Mouse (Mus musculus): ENCODE measurements around the gene Fgd5. TPM values are rescaled to one million over a fixed set of nuclear protein-coding genes. Genes with fewer than 3 reads are reported as not detected.
"Not testable (repeated sequence)": the region's sequence is repeated elsewhere in the genome, so short reads cannot be mapped to it uniquely, and the experiment has no call there.

The Fgd5 gene
- polyA plus RNA-seq, 1 experiment from 2014 or later = 10.0 TPM

GRCm38 (mm10) chr6:92067146-92067790 is 88.6 kb downstream of the Fgd5 start:
- H3K9me3 ChIP-seq (replicated peaks; ENCODE audit: control insufficient read depth, low read length, poor library complexity, severe bottlenecking) = no peaks in the 10 kb centered on the region
- ATAC-seq = peak; percentile 88
- WGBS = 35% methylated on average over 16 of the region's 16 CpGs
- H3K4me3 ChIP-seq (ENCODE audit: low read depth, low read length) = no peak overlapping the region
- H3K36me3 ChIP-seq (ENCODE audit: control insufficient read depth, insufficient read depth, low read length) = no peaks in the 10 kb centered on the region
- no peaks in the 10 kb centered on the region for H3K4me1 ChIP-seq (ENCODE audit: control insufficient read depth, insufficient read depth, low read length)
- no peak overlapping the region for H3K9ac ChIP-seq (ENCODE audit: low read depth, low read length)
- H3K4me2 ChIP-seq (ENCODE audit: low read length) = no peak overlapping the region
- no peaks in the 10 kb centered on the region for H3K27me3 ChIP-seq (ENCODE audit: control insufficient read depth, insufficient read depth, low read depth, low read length)
- no peak overlapping the region for H3K27ac ChIP-seq (ENCODE audit: low read length)

GRCm38 (mm10) chr6:92071121-92071839 is 92.6 kb downstream of the Fgd5 start:
- H3K4me1 ChIP-seq (ENCODE audit: control insufficient read depth, insufficient read depth, low read length) = no peaks in the 10 kb centered on the region
- H3K27me3 ChIP-seq (ENCODE audit: control insufficient read depth, insufficient read depth, low read depth, low read length) = no peaks in the 10 kb centered on the region
- H3K36me3 ChIP-seq (ENCODE audit: control insufficient read depth, insufficient read depth, low read length) = no peaks in the 10 kb centered on the region
- H3K4me3 ChIP-seq (ENCODE audit: low read depth, low read length) = no peak overlapping the region
- WGBS = 53% methylated on average over 15 of the region's 15 CpGs
- H3K4me2 ChIP-seq (ENCODE audit: low read length) = no peak overlapping the region
- H3K9ac ChIP-seq (ENCODE audit: low read depth, low read length) = no peak overlapping the region
- ATAC-seq = no peak
- H3K27ac ChIP-seq (ENCODE audit: low read length) = no peak overlapping the region
- H3K9me3 ChIP-seq (replicated peaks; ENCODE audit: control insufficient read depth, low read length, poor library complexity, severe bottlenecking) = no peaks in the 10 kb centered on the region

DNA sequence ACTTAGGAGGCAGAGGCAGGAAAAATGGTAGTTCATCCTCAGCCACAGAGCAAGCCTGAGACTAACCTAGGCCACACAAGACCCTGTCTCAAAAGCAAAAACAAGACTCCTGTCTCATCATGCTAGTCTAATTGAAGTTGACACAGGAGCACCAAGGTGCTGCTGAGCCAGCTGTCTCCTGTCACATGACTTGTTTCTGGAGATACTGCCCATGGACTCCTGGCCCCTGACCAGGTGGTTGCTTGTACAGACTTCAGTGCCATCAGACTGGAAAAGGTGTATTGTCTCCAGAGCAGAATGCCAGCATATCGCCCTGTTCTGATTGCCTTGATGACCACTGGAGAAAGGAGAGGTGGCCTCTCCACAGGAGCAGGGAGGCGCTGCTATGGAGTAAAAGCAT is 102.1 kb downstream of the Fgd5 start:
- 92% methylated on average over 2 of the region's 2 CpGs for WGBS
- no peak overlapping the region for H3K27ac ChIP-seq (ENCODE audit: low read length)
- ATAC-seq = no peak

DNA sequence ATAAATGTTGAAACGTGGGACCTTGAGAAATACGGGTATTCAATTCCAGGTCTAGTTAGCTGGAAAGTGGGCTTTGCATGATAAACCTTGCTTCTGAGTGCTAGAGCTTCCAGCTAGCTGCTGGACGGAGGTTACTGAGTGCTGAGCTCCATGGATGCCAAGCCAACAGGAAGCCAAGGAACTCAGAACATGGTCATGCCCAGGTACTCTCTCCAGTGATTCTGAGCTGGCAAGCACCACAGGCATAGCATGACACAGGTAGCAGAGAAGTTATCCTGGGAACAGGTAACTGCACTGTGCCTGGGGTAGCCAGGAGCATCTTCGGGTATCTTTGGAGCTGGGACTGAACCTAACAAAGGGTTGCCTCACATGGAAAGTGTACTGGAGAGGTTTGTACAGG is 104.1 kb downstream of the Fgd5 start:
- H3K9ac ChIP-seq (ENCODE audit: low read depth, low read length) = no peak overlapping the region
- no peak overlapping the region for H3K4me2 ChIP-seq (ENCODE audit: low read length)
- no peak overlapping the region for H3K4me3 ChIP-seq (ENCODE audit: low read depth, low read length)
- no peaks in the 10 kb centered on the region for H3K9me3 ChIP-seq (replicated peaks; ENCODE audit: control insufficient read depth, low read length, poor library complexity, severe bottlenecking)
- no peaks in the 10 kb centered on the region for H3K27me3 ChIP-seq (ENCODE audit: control insufficient read depth, insufficient read depth, low read depth, low read length)
- WGBS = 89% methylated on average over 4 of the region's 4 CpGs
- ATAC-seq = no peak
- no peak overlapping the region for H3K27ac ChIP-seq (ENCODE audit: low read length)
- no peaks in the 10 kb centered on the region for H3K4me1 ChIP-seq (ENCODE audit: control insufficient read depth, insufficient read depth, low read length)
- H3K36me3 ChIP-seq (ENCODE audit: control insufficient read depth, insufficient read depth, low read length) = no peaks in the 10 kb centered on the region

More for the DNA sequence above, 102.1 kb downstream of the Fgd5 start:
- Histone ChIP-seq H3K4me3 (ENCODE audit: low read depth, low read length) (no peak overlapping the region), H3K9me3 (replicated peaks; ENCODE audit: control insufficient read depth, low read length, poor library complexity, severe bottlenecking) (no peaks in the 10 kb centered on the region), H3K4me2 (ENCODE audit: low read length) (no peak overlapping the region), H3K4me1 (ENCODE audit: control insufficient read depth, insufficient read depth, low read length) (no peaks in the 10 kb centered on the region), H3K36me3 (ENCODE audit: control insufficient read depth, insufficient read depth, low read length) (no peaks in the 10 kb centered on the region), H3K27me3 (ENCODE audit: control insufficient read depth, insufficient read depth, low read depth, low read length) (no peaks in the 10 kb centered on the region), H3K9ac (ENCODE audit: low read depth, low read length) (no peak overlapping the region)

GRCm38 (mm10) chr6:92084932-92085331 is 106.3 kb downstream of the Fgd5 start:
- Histone ChIP-seq H3K36me3 (ENCODE audit: control insufficient read depth, insufficient read depth, low read length) (no peaks in the 10 kb centered on the region), H3K27ac (ENCODE audit: low read length) (no peak overlapping the region), H3K9me3 (replicated peaks; ENCODE audit: control insufficient read depth, low read length, poor library complexity, severe bottlenecking) (no peaks in the 10 kb centered on the region), H3K9ac (ENCODE audit: low read depth, low read length) (no peak overlapping the region), H3K4me2 (ENCODE audit: low read length) (no peak overlapping the region), H3K4me1 (ENCODE audit: control insufficient read depth, insufficient read depth, low read length) (peaks cover under 1% of the 10 kb centered on the region), H3K27me3 (ENCODE audit: control insufficient read depth, insufficient read depth, low read depth, low read length) (no peaks in the 10 kb centered on the region), H3K4me3 (ENCODE audit: low read depth, low read length) (no peak overlapping the region)
- no peak for ATAC-seq
- 84% methylated on average over 3 of the region's 3 CpGs for WGBS

GRCm38 (mm10) chr6:92089141-92089540 is 110.5 kb downstream of the Fgd5 start:
- not testable (repeated sequence) for H3K9ac ChIP-seq (ENCODE audit: low read depth, low read length); H3K36me3 ChIP-seq (ENCODE audit: control insufficient read depth, insufficient read depth, low read length); H3K27me3 ChIP-seq (ENCODE audit: control insufficient read depth, insufficient read depth, low read depth, low read length); H3K4me3 ChIP-seq (ENCODE audit: low read depth, low read length); H3K9me3 ChIP-seq (replicated peaks; ENCODE audit: control insufficient read depth, low read length, poor library complexity, severe bottlenecking); H3K27ac ChIP-seq (ENCODE audit: low read length); H3K4me2 ChIP-seq (ENCODE audit: low read length); ATAC-seq
- peaks cover 22% of the 10 kb centered on the region for H3K4me1 ChIP-seq (ENCODE audit: control insufficient read depth, insufficient read depth, low read length)
- 89% methylated on average over 7 of the region's 7 CpGs for WGBS

DNA sequence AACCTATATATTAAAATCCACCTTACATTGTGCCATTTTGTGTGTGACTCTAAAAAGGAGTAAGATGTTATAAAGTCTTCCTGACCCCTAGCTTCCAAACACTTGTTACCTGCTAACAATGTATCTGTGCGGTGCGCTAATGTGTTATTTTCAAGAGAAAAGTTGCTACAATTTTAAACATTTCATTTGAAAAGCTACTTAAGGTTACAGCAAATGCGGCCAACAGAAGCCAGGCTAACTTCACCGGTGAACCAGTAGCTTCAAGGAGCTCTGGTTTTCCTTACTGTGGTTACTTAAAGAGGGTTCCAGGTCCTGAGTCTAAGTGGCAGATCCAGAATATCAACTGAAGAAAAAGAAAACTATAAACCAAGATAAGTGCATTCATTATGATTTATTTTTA is 111.3 kb downstream of the Fgd5 start:
- Histone ChIP-seq H3K4me2 (ENCODE audit: low read length) (no peak overlapping the region; the same call in 1 of the 2 replicates), H3K36me3 (ENCODE audit: control insufficient read depth, insufficient read depth, low read length) (no peaks in the 10 kb centered on the region), H3K9ac (ENCODE audit: low read depth, low read length) (no peak overlapping the region; the same call in 1 of the 2 replicates), H3K27me3 (ENCODE audit: control insufficient read depth, insufficient read depth, low read depth, low read length) (no peaks in the 10 kb centered on the region), H3K9me3 (replicated peaks; ENCODE audit: control insufficient read depth, low read length, poor library complexity, severe bottlenecking) (no peaks in the 10 kb centered on the region), H3K4me3 (ENCODE audit: low read depth, low read length) (no peak overlapping the region), H3K4me1 (ENCODE audit: control insufficient read depth, insufficient read depth, low read length) (peaks cover 30% of the 10 kb centered on the region), H3K27ac (ENCODE audit: low read length) (no peak overlapping the region)
- WGBS = 92% methylated on average over 4 of the region's 4 CpGs
- ATAC-seq = no peak

GRCm38 (mm10) chr6:92090497-92090896 is 111.8 kb downstream of the Fgd5 start:
- H3K27ac ChIP-seq (ENCODE audit: low read length) = peak overlapping the region; percentile 99
- H3K36me3 ChIP-seq (ENCODE audit: control insufficient read depth, insufficient read depth, low read length) = no peaks in the 10 kb centered on the region
- H3K9me3 ChIP-seq (replicated peaks; ENCODE audit: control insufficient read depth, low read length, poor library complexity, severe bottlenecking) = no peaks in the 10 kb centered on the region
- peak overlapping the region; percentile 76 for H3K4me2 ChIP-seq (ENCODE audit: low read length)
- peaks cover 33% of the 10 kb centered on the region for H3K4me1 ChIP-seq (ENCODE audit: control insufficient read depth, insufficient read depth, low read length)
- peak overlapping the region; percentile 99 for H3K4me3 ChIP-seq (ENCODE audit: low read depth, low read length)
- peak overlapping the region; percentile 98 for H3K9ac ChIP-seq (ENCODE audit: low read depth, low read length)
- no peak for ATAC-seq
- no peaks in the 10 kb centered on the region for H3K27me3 ChIP-seq (ENCODE audit: control insufficient read depth, insufficient read depth, low read depth, low read length)
- 0% methylated on average over 4 of the region's 4 CpGs for WGBS

GRCm38 (mm10) chr6:92091130-92091591 is 112.5 kb downstream of the Fgd5 start, which contains the start of gene Nr2c2:
Nr2c2 (plus strand) TSS chr6:92091390.
- H3K4me2 ChIP-seq (ENCODE audit: low read length) = peak within 1 kb of the TSS; percentile 76
- peak within 1 kb of the TSS; percentile 98 for H3K9ac ChIP-seq (ENCODE audit: low read depth, low read length)
- H3K36me3 ChIP-seq (ENCODE audit: control insufficient read depth, insufficient read depth, low read length) = no peaks in the 10 kb centered on the region
- peak within 1 kb of the TSS; percentile 99 for H3K4me3 ChIP-seq (ENCODE audit: low read depth, low read length)
- peak within 1 kb of the TSS; percentile 99 for H3K27ac ChIP-seq (ENCODE audit: low read length)
- H3K27me3 ChIP-seq (ENCODE audit: control insufficient read depth, insufficient read depth, low read depth, low read length) = no peaks in the 10 kb centered on the region
- ATAC-seq = peak; percentile 75
- peaks cover 36% of the 10 kb centered on the region for H3K4me1 ChIP-seq (ENCODE audit: control insufficient read depth, insufficient read depth, low read length)
- no peaks in the 10 kb centered on the region for H3K9me3 ChIP-seq (replicated peaks; ENCODE audit: control insufficient read depth, low read length, poor library complexity, severe bottlenecking)
- WGBS = under 1% methylated on average over 49 of the region's 58 CpGs
